Mouse (Mus musculus) ES-E14 (cell line): ENCODE measurements around the gene Gm11146. TPM values are rescaled to one million over a fixed set of nuclear protein-coding genes. Genes with fewer than 3 reads are reported as not detected.

Source experiments
- DNase-seq: peaks from one replicate; pipeline ENCODE4 v3.0.0-alpha.2; 2013; ENCODE audit warnings: low read depth, low spot score
- H3K27ac ChIP-seq: 2 replicates; pipeline ENCODE4 v1.5.1; 2012; ENCODE audit warnings: low read depth, mild to moderate bottlenecking, low read length, moderate library complexity, mixed read lengths; ENCODE audit not compliant: poor library complexity, insufficient read depth, severe bottlenecking
- H3K36me3 ChIP-seq: 2 replicates; pipeline ENCODE4 v1.6.1; 2012; ENCODE audit warnings: mild to moderate bottlenecking, low read length, moderate library complexity, mixed read lengths; ENCODE audit not compliant: control insufficient read depth, poor library complexity, insufficient read depth, severe bottlenecking
- H3K4me1 ChIP-seq, 2 experiments: fragments of 150-350 bp in 1 of 2; sonication (generic) in 1 of 2; 2 replicates each; pipeline ENCODE4 v1.6.1; 2012; ENCODE audit warnings: low read length in 2 of 2, mild to moderate bottlenecking in 1 of 2, mixed read lengths in 1 of 2; ENCODE audit not compliant: control insufficient read depth in 2 of 2, insufficient read depth in 2 of 2, poor library complexity in 1 of 2
- H3K4me3 ChIP-seq, 2 experiments: fragments of 150-350 bp in 1 of 2; sonication (generic) in 1 of 2; 2 replicates each; pipeline ENCODE4 v1.5.1; 2012; ENCODE audit warnings: low read length in 2 of 2, low read depth in 1 of 2, mild to moderate bottlenecking in 1 of 2, mixed read lengths in 1 of 2; ENCODE audit not compliant: insufficient read depth in 1 of 2, poor library complexity in 1 of 2, severe bottlenecking in 1 of 2
- H3K9ac ChIP-seq: 2 replicates; pipeline ENCODE4 v1.6.1; 2012; ENCODE audit warnings: low read depth, mild to moderate bottlenecking, low read length, mixed read lengths; ENCODE audit not compliant: poor library complexity, insufficient read depth, severe bottlenecking
- H3K9me3 ChIP-seq: fragments of 150-350 bp; sonication (generic); 2 replicates; pipeline ENCODE4 v1.6.1; 2012; ENCODE audit warnings: low read depth, mild to moderate bottlenecking, low read length; ENCODE audit not compliant: control insufficient read depth, insufficient read depth
- CHD2 ChIP-seq: IDR thresholded peaks from 2 replicates; pipeline ENCODE4 v1.6.1; 2014; ENCODE audit warnings: mild to moderate bottlenecking, low read depth, low read length, inconsistent platforms
- HCFC1 ChIP-seq: IDR thresholded peaks from 2 replicates; pipeline ENCODE4 v1.6.1; 2012; ENCODE audit warnings: low read length, inconsistent platforms, borderline replicate concordance; ENCODE audit not compliant: insufficient read depth
- MAFK ChIP-seq: IDR thresholded peaks from 2 replicates; pipeline ENCODE4 v1.6.1; 2014; ENCODE audit warnings: mild to moderate bottlenecking, low read depth, low read length, inconsistent platforms; ENCODE audit not compliant: insufficient read depth
- ZC3H11A ChIP-seq: IDR thresholded peaks from 2 replicates; pipeline ENCODE4 v1.6.1; 2012; ENCODE audit warnings: low read depth, mild to moderate bottlenecking, inconsistent platforms, low read length, borderline replicate concordance
- ZNF384 ChIP-seq: IDR thresholded peaks from 2 replicates; pipeline ENCODE4 v1.6.1; 2012; ENCODE audit warnings: low read depth, low read length, inconsistent platforms
- in situ Hi-C, 2 experiments: fragments of 600-800 bp; cut with MboI; formaldehyde crosslinking; loops; one replicate each; pipeline ENCODE4 v1.15.1; 2025; ENCODE audit warnings: low sequenced_read_pairs in 2 of 2, inconsistent platforms in 1 of 2; ENCODE audit not compliant: unreplicated experiment in 2 of 2
- total RNA-seq: library from RNA; depleted of rRNA; stranded (reverse); fragments of 300-350 nt; gene quantifications from 2 replicates; pipeline ENCODE4 v1.2.3, GENCODE M21; 2012

Gene Gm11146
- total RNA-seq, 1 experiment = not detected

GRCm38 (mm10) chr16:77632315-77632881, 30.5 kb upstream of the Gm11146 start:
- TF ChIP-seq MAFK (no peak), ZC3H11A (no peak), ZNF384 (no peak), CHD2 (no peak)

DNA sequence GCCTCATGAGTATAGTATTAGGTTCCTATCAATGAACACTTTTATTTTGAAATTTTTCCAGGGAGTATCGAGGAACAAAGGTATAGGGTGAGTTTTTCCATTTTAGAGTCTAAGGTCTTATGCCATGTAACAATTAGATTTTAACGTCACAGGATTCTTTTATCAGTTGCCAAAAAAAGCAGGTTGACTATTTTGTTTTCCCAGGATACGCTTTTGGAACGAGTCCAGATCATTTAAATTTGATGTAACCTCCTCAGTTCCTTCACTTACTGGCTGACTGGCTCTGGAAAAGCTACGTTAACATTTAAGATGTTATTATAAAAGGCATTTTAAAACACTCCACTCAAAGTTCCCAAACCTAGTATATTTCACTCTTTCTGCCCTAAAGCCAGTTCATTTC, 20.8 kb upstream of the Gm11146 start:
- Histone ChIP-seq H3K4me3 (no peak overlapping the region), H3K9ac (no peak overlapping the region), H3K9me3 (no peaks in the 10 kb centered on the region), H3K4me1 (no peaks in the 10 kb centered on the region), H3K36me3 (no peaks in the 10 kb centered on the region), H3K27ac (no peak overlapping the region)
- no peak for TF ChIP-seq ZNF384
- no peak for TF ChIP-seq HCFC1
- TF ChIP-seq CHD2 = no peak
- TF ChIP-seq MAFK = no peak
- no peak for TF ChIP-seq ZC3H11A
- in situ Hi-C loops = no loop called here
- no peak for DNase-seq

More at GRCm38 (mm10) chr16:77632315-77632881, 30.5 kb upstream of the Gm11146 start:
- no peaks in the 10 kb centered on the region for H3K36me3 ChIP-seq
- H3K4me3 ChIP-seq = no peak overlapping the region
- H3K27ac ChIP-seq = no peak overlapping the region
- H3K9ac ChIP-seq = no peak overlapping the region
- DNase-seq = no peak
- no peaks in the 10 kb centered on the region for H3K9me3 ChIP-seq
- in situ Hi-C loops = no loop called here
- H3K4me1 ChIP-seq = no peaks in the 10 kb centered on the region

- H3K4me3 ChIP-seq = no peak overlapping the region
- H3K9me3 ChIP-seq = no peaks in the 10 kb centered on the region
- no peaks in the 10 kb centered on the region for H3K4me1 ChIP-seq
- H3K36me3 ChIP-seq = no peaks in the 10 kb centered on the region
- no peak overlapping the region for H3K27ac ChIP-seq
- no peak overlapping the region for H3K9ac ChIP-seq
- no peak for TF ChIP-seq ZNF384
- no peak for TF ChIP-seq HCFC1
- no peak for TF ChIP-seq MAFK
- TF ChIP-seq CHD2 = no peak
- TF ChIP-seq ZC3H11A = no peak
- no peak for DNase-seq
- in situ Hi-C loops = no loop called here
These were observed 687 bp upstream of the Gm11146 start for GRCm38 (mm10) chr16:77602581-77602980.

DNA sequence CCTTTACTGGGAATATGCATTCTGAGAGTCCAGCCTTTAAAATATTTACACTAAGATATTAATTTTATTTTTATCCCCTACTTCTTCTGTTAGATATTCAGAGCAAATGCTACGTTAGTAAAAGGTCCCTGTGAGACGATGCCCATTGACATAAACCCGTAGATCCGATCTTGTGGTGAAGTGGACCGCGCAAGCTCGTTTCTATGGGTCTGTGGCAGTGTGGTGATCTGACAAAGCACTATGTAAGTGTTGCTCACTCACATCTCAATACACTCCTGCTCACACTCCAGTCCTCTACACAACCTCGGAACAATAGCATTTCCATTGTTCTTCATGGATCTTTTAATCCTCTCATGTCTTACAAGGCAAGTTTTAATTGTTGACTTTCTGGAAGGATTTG, 3.1 kb downstream of the Gm11146 start:
- in situ Hi-C loops = no loop called here
- Histone ChIP-seq H3K9ac (no peak overlapping the region), H3K27ac (no peak overlapping the region), H3K9me3 (no peaks in the 10 kb centered on the region), H3K36me3 (no peaks in the 10 kb centered on the region), H3K4me3 (no peak overlapping the region), H3K4me1 (no peaks in the 10 kb centered on the region)
- TF ChIP-seq ZC3H11A (no peak), MAFK (no peak), HCFC1 (no peak), CHD2 (no peak), ZNF384 (no peak)
- no peak for DNase-seq

DNA sequence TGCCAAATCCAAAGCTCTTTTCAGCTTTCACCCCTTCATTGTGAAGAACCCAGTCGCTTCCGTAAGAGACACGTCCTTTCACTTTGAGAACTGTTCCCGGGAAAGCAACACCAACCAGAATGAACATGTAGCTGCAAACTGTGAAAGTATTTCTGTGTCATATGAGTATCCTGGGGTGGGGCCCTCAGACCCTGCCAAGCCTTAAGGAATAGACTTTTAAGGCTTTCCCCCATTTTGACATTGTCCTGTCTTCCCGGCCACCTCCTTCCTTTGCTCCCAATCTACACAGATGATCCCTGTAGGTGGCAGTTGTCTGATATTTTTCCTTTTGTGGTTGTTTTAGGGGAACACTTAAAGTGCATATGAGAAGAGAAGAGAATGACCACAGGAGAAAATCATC, 5.3 kb downstream of the Gm11146 start:
- TF ChIP-seq ZNF384 = no peak
- no peak for TF ChIP-seq HCFC1
- TF ChIP-seq ZC3H11A = no peak
- TF ChIP-seq MAFK = no peak
- TF ChIP-seq CHD2 = no peak
- no peaks in the 10 kb centered on the region for H3K4me1 ChIP-seq
- in situ Hi-C loops = no loop called here
- no peak overlapping the region for H3K27ac ChIP-seq
- no peak overlapping the region for H3K4me3 ChIP-seq
- H3K9me3 ChIP-seq = no peaks in the 10 kb centered on the region
- H3K36me3 ChIP-seq = no peaks in the 10 kb centered on the region
- no peak overlapping the region for H3K9ac ChIP-seq
- DNase-seq = no peak
